Mouse (Mus musculus) liver, embryonic 14.5 days (tissue): Measurements from ENCODE around the gene Mybphl. TPM values are rescaled to one million over a fixed set of nuclear protein-coding genes. Genes with fewer than 3 reads are reported as not detected.

Experiments
- ATAC-seq: fragments of 200-750 bp; cut with Nextera tagmentation; 2 replicates; pipeline ENCODE4 v1.8.0; 2017; ENCODE audit warnings: moderate number of reproducible peaks, mild to moderate bottlenecking, moderate library complexity; ENCODE audit not compliant: insufficient read depth
- DNase-seq, 3 experiments: peaks; one replicate each; pipeline ENCODE4 v3.0.0-alpha.2; 2012 to 2013; ENCODE audit warnings: low read depth in 3 of 3, low spot score in 3 of 3
- H3K27ac ChIP-seq: fragments of 300-500 bp; sonication (generic); 2 replicates; pipeline ENCODE4 v1.5.1; 2014; ENCODE audit warnings: moderate library complexity, mild to moderate bottlenecking, control low read depth, inconsistent platforms
- H3K27me3 ChIP-seq: fragments of 300-500 bp; sonication (generic); 2 replicates; pipeline ENCODE4 v1.6.1; 2014; ENCODE audit warnings: mild to moderate bottlenecking, low read length, moderate library complexity; ENCODE audit not compliant: control insufficient read depth, insufficient read depth
- H3K36me3 ChIP-seq: fragments of 300-500 bp; sonication (generic); replicated peaks from 2 replicates; pipeline ENCODE4 v1.6.1; 2014; ENCODE audit warnings: low read depth; ENCODE audit not compliant: control insufficient read depth, insufficient read depth
- H3K4me1 ChIP-seq, 2 experiments: fragments of 200-500 bp in 1 of 2; fragments of 300-500 bp in 1 of 2; sonication (generic) in 1 of 2; replicated peaks; 2 replicates each; pipeline ENCODE4 v1.6.1; 2012 to 2014; ENCODE audit warnings: antibody characterized with exemption in 1 of 2, inconsistent platforms in 1 of 2, low read length in 1 of 2; ENCODE audit not compliant: control insufficient read depth in 2 of 2, insufficient read depth in 2 of 2
- H3K4me2 ChIP-seq: fragments of 300-500 bp; sonication (generic); 2 replicates; pipeline ENCODE4 v1.6.1; 2014; ENCODE audit warnings: low read depth, mild to moderate bottlenecking, control low read depth, moderate library complexity
- H3K4me3 ChIP-seq, 2 experiments: fragments of 200-500 bp in 1 of 2; fragments of 300-500 bp in 1 of 2; sonication (generic) in 1 of 2; 2 replicates each; pipeline ENCODE4 v1.5.1; 2012 to 2014; ENCODE audit warnings: low read depth in 2 of 2, low read length in 2 of 2, mild to moderate bottlenecking in 2 of 2, control low read depth in 1 of 2, inconsistent platforms in 1 of 2, moderate library complexity in 1 of 2; ENCODE audit not compliant: insufficient read depth in 1 of 2
- H3K9ac ChIP-seq: fragments of 300-500 bp; sonication (generic); replicated peaks from 2 replicates; pipeline ENCODE4 v1.6.1; 2014; ENCODE audit warnings: mild to moderate bottlenecking, control low read depth, moderate library complexity
- H3K9me3 ChIP-seq: fragments of 300-500 bp; sonication (generic); 2 replicates; pipeline ENCODE4 v1.6.1; 2016; ENCODE audit warnings: low read length, mixed read lengths; ENCODE audit not compliant: control insufficient read depth
- CTCF ChIP-seq: IDR thresholded peaks from 2 replicates; pipeline ENCODE4 v1.5.1; 2016; ENCODE audit warnings: antibody characterized with exemption, low read depth, control low read depth
- EP300 ChIP-seq: IDR thresholded peaks from 2 replicates; pipeline ENCODE4 v1.6.1; 2016; ENCODE audit warnings: antibody characterized with exemption, low read depth
- WGBS: fragments of 180-500 bp; shearing (Covaris S2); extraction: QIAGEN DNeasy Blood & Tissue Kit; methylation state at CpG from one replicate; pipeline ENCODE4 v1.1.7; 2014; ENCODE audit not compliant: insufficient replicate concordance; 5-methylcytosine and 5-hydroxymethylcytosine counted together
- polyA plus RNA-seq, 2 experiments: library from polyadenylated mRNA; depleted of rRNA in 1 of 2; stranded (reverse) in 1 of 2; unstranded in 1 of 2; fragments of >200 nt; fragmentation: Nextera tagmentation in 1 of 2; extraction: Ambion mirVana in 1 of 2; gene quantifications; 2 replicates each; pipeline versions ENCODE4 v1.2.1 to v1.2.3; 2012 to 2014

Gene Mybphl
- polyA plus RNA-seq, 2 experiments = 0.10 to 0.20 TPM

DNA sequence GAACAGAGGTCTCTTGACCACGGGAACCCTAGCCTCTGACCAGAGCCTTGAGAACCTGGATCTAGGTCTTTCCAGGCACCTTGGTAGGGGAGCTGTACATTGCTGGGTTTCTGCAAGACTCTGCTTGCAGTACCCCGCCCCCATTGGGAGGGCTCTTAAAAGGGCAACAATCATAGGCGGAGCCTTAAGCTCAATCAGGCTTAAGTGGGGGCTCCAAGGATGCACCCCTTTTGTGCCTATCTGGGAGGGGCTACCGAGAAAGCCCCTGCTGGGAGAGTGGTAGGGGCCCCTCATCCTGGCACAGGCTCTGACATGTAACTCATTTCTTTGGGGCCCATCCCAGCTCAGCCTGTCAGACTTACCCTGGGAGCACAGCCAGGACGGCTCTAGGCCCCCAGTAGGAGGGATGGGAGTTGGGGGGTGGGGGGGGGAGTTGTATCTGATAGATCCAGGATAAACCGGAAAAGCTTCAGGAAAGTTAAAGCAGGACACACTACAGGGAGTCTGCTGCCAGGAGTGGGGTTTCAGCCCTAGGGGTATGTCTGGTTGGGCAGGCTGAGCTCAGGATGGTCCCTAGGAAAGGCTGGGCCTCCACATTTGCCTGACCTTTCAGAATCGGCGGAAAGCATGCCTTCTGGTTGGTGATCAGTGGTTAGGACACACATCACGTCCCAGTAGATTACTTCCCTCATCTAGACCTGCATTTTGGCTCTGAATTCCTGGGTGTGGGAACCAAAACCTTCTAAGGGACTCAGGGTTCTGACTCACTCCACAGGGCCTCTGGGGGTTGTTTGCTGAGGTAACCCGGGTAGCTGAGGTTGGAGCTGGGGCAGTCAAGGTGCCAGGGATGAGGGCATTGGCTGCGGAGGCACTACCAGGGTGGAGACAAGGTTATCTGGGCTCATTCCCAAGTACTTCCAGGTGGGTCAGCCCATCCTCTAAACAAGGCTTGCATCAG lies 59.4 kb downstream of the Mybphl start:
- Histone ChIP-seq H3K4me3 (no peak overlapping the region), H3K27me3 (no peaks in the 10 kb centered on the region), H3K36me3 (peaks cover 34% of the 10 kb centered on the region), H3K9me3 (no peaks in the 10 kb centered on the region), H3K4me2 (no peak overlapping the region), H3K4me1 (peaks cover 2 to 3% of the 10 kb centered on the region in 2 experiments; a peak in 2 of 4 replicates), H3K27ac (no peak overlapping the region), H3K9ac (no peak overlapping the region)
- 23% methylated on average over 11 of the region's 11 CpGs for WGBS
- no peak for DNase-seq
- peak; percentile 27; the same call in 1 of the 2 replicates for ATAC-seq
- no peak for TF ChIP-seq EP300
- no peak for TF ChIP-seq CTCF

DNA sequence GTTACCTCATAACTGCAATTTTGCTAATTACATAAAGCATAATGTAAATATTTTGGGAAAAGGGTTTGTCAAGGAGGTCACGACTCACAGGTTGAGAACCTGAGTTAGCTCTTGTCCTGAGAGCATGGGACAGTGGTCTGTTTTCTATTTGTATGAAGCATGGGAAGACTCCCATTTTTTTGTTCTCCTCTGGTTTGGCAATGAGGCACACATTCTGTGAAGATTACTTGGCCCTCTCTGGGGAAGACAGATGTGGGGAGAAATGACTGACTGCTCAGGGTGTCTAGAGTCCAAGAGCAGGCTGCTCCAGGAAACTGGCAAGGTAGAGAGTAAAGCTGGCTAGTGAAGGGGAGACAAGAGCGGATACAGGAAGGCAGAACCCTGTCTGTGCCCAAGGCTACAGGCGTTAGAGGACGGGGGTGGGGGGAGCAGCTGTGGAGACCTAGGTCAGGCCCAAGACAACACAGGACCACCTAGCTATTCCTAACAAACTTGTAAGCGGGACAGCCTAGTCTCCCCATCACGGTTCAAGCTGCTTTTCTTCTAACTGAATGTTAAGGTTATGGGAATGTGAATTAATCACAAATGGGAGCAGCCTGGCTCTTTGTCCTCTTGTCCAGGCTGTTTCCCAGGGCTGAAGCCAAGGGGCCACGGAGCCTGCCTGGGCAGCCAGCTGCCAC lies 60.4 kb downstream of the Mybphl start:
- DNase-seq = no peak
- Histone ChIP-seq H3K9me3 (no peaks in the 10 kb centered on the region), H3K27ac (no peak overlapping the region), H3K4me2 (no peak overlapping the region), H3K36me3 (peaks cover 43% of the 10 kb centered on the region), H3K9ac (no peak overlapping the region), H3K27me3 (no peaks in the 10 kb centered on the region), H3K4me3 (no peak overlapping the region), H3K4me1 (peaks cover 2 to 3% of the 10 kb centered on the region in 2 experiments; a peak in 2 of 4 replicates)
- 82% methylated on average over 7 of the region's 7 CpGs for WGBS
- no peak for TF ChIP-seq CTCF
- no peak for TF ChIP-seq EP300
- no peak for ATAC-seq

GRCm38 (mm10) chr3:108425624-108426018 lies 60.9 kb downstream of the Mybphl start:
- no peak for TF ChIP-seq CTCF
- no peak for TF ChIP-seq EP300
- 81% methylated on average over 6 of the region's 6 CpGs for WGBS
- H3K9ac ChIP-seq = no peak overlapping the region
- H3K36me3 ChIP-seq = peaks cover 43% of the 10 kb centered on the region
- no peak overlapping the region for H3K4me3 ChIP-seq
- H3K4me1 ChIP-seq = peaks cover 2 to 3% of the 10 kb centered on the region in 2 experiments; a peak in 2 of 4 replicates
- H3K4me2 ChIP-seq = no peak overlapping the region
- H3K9me3 ChIP-seq = no peaks in the 10 kb centered on the region
- no peak for DNase-seq
- no peak for ATAC-seq
- H3K27ac ChIP-seq = no peak overlapping the region
- no peaks in the 10 kb centered on the region for H3K27me3 ChIP-seq

Other genes with a start within 250 kb of the Mybphl start
- 18.4 and 28.7 TPM in 2 replicates for gene Gnai3, start 218.8 kb upstream of the Mybphl start, polyA plus RNA-seq (2012; rRNA removed)
- gene Gnai3, start 218.8 kb upstream of the Mybphl start, polyA plus RNA-seq (2014; fragmentation: Nextera tagmentation; extraction: Ambion mirVana) = 57.4 and 58.0 TPM in 2 replicates
- gene Gpr61, start 210.0 kb upstream of the Mybphl start, polyA plus RNA-seq (2012; rRNA removed) = not detected in 2 replicates
- gene Gpr61, start 210.0 kb upstream of the Mybphl start, polyA plus RNA-seq (2014; fragmentation: Nextera tagmentation; extraction: Ambion mirVana) = 0.04 TPM in 1 of 2 replicates, not detected in the other
- gene Amigo1, start 178.6 kb upstream of the Mybphl start, polyA plus RNA-seq (2012; rRNA removed) = 0.45 and 0.60 TPM in 2 replicates
- 0.49 and 0.56 TPM in 2 replicates for gene Amigo1, start 178.6 kb upstream of the Mybphl start, polyA plus RNA-seq (2014; fragmentation: Nextera tagmentation; extraction: Ambion mirVana)
- gene Cyb561d1, start 163.7 kb upstream of the Mybphl start, polyA plus RNA-seq (2012; rRNA removed) = 1.4 and 1.5 TPM in 2 replicates
- 1.4 and 1.6 TPM in 2 replicates for gene Cyb561d1, start 163.7 kb upstream of the Mybphl start, polyA plus RNA-seq (2014; fragmentation: Nextera tagmentation; extraction: Ambion mirVana)
- 2.2 TPM in 2 replicates for gene Atxn7l2, start 154.0 kb upstream of the Mybphl start, polyA plus RNA-seq (2012; rRNA removed)
- gene Atxn7l2, start 154.0 kb upstream of the Mybphl start, polyA plus RNA-seq (2014; fragmentation: Nextera tagmentation; extraction: Ambion mirVana) = 1.7 and 2.0 TPM in 2 replicates
- 0.02 TPM in 2 replicates for gene Sypl2, start 138.3 kb upstream of the Mybphl start, polyA plus RNA-seq (2012; rRNA removed)
- not detected in 2 replicates for gene Sypl2, start 138.3 kb upstream of the Mybphl start, polyA plus RNA-seq (2014; fragmentation: Nextera tagmentation; extraction: Ambion mirVana)
- gene Psma5, start 108.0 kb upstream of the Mybphl start, polyA plus RNA-seq (2012; rRNA removed) = 70.6 and 93.8 TPM in 2 replicates
- 192 and 201 TPM in 2 replicates for gene Psma5, start 108.0 kb upstream of the Mybphl start, polyA plus RNA-seq (2014; fragmentation: Nextera tagmentation; extraction: Ambion mirVana)
- 3.5 and 3.9 TPM in 2 replicates for gene Sort1, start 80.8 kb upstream of the Mybphl start, polyA plus RNA-seq (2012; rRNA removed)
- gene Sort1, start 80.8 kb upstream of the Mybphl start, polyA plus RNA-seq (2014; fragmentation: Nextera tagmentation; extraction: Ambion mirVana) = 3.0 and 3.5 TPM in 2 replicates
- 18.3 and 20.3 TPM in 2 replicates for gene Psrc1, start 18.9 kb downstream of the Mybphl start, polyA plus RNA-seq (2012; rRNA removed)
- 12.3 and 15.7 TPM in 2 replicates for gene Psrc1, start 18.9 kb downstream of the Mybphl start, polyA plus RNA-seq (2014; fragmentation: Nextera tagmentation; extraction: Ambion mirVana)
- gene Celsr2, start 50.6 kb downstream of the Mybphl start, polyA plus RNA-seq (2012; rRNA removed) = 0.38 and 0.64 TPM in 2 replicates
- gene Celsr2, start 50.6 kb downstream of the Mybphl start, polyA plus RNA-seq (2014; fragmentation: Nextera tagmentation; extraction: Ambion mirVana) = 0.22 and 0.27 TPM in 2 replicates
- gene Sars, start 80.3 kb downstream of the Mybphl start, polyA plus RNA-seq (2012; rRNA removed) = 23.8 and 39.9 TPM in 2 replicates
- 76.1 and 81.4 TPM in 2 replicates for gene Sars, start 80.3 kb downstream of the Mybphl start, polyA plus RNA-seq (2014; fragmentation: Nextera tagmentation; extraction: Ambion mirVana)
- gene 1700013F07Rik, start 169.2 kb downstream of the Mybphl start, polyA plus RNA-seq (2012; rRNA removed) = not detected in 2 replicates
- not detected in 2 replicates for gene 1700013F07Rik, start 169.2 kb downstream of the Mybphl start, polyA plus RNA-seq (2014; fragmentation: Nextera tagmentation; extraction: Ambion mirVana)
- gene 5330417C22Rik, start 171.6 kb downstream of the Mybphl start, polyA plus RNA-seq (2012; rRNA removed) = 0.05 and 0.11 TPM in 2 replicates
- gene 5330417C22Rik, start 171.6 kb downstream of the Mybphl start, polyA plus RNA-seq (2014; fragmentation: Nextera tagmentation; extraction: Ambion mirVana) = 0.17 TPM in 1 of 2 replicates, not detected in the other
- 2.8 and 3.8 TPM in 2 replicates for gene Tmem167b, start 197.6 kb downstream of the Mybphl start, polyA plus RNA-seq (2012; rRNA removed)
- 12.7 and 13.1 TPM in 2 replicates for gene Tmem167b, start 197.6 kb downstream of the Mybphl start, polyA plus RNA-seq (2014; fragmentation: Nextera tagmentation; extraction: Ambion mirVana)
- 2.5 and 5.1 TPM in 2 replicates for gene Taf13, start 206.8 kb downstream of the Mybphl start, polyA plus RNA-seq (2012; rRNA removed)
- gene Taf13, start 206.8 kb downstream of the Mybphl start, polyA plus RNA-seq (2014; fragmentation: Nextera tagmentation; extraction: Ambion mirVana) = 8.8 and 9.2 TPM in 2 replicates
- gene Wdr47, start 226.4 kb downstream of the Mybphl start, polyA plus RNA-seq (2012; rRNA removed) = 1.1 and 1.3 TPM in 2 replicates
- 1.3 and 2.0 TPM in 2 replicates for gene Wdr47, start 226.4 kb downstream of the Mybphl start, polyA plus RNA-seq (2014; fragmentation: Nextera tagmentation; extraction: Ambion mirVana)